Mouse (Mus musculus) left cerebral cortex, adult 2 months (tissue): ENCODE data around the gene Pdyn. TPM values are rescaled to one million over a fixed set of nuclear protein-coding genes. Genes with fewer than 3 reads are reported as not detected.

Source experiments
- DNase-seq, 2 experiments: peaks; one replicate each; pipeline ENCODE4 v3.0.0; 2021 to 2022; ENCODE audit warnings: low spot score in 2 of 2, mixed read lengths in 1 of 2; ENCODE audit errors: extremely low spot score in 1 of 2
- H3K27ac ChIP-seq: fragments of 200-600 bp; 2 replicates; pipeline ENCODE4 v1.8.1; 2022
- H3K4me3 ChIP-seq: fragments of 200-600 bp; 2 replicates; pipeline ENCODE4 v1.8.1; 2022
- CTCF ChIP-seq: fragments of 200-600 bp; IDR thresholded peaks from 2 replicates; pipeline ENCODE4 v1.8.1; 2022; ENCODE audit warnings: antibody characterized with exemption, mild to moderate bottlenecking, moderate library complexity
- intact Hi-C: fragments of 180-260 bp; cut with DNase I; formaldehyde crosslinking; loops from one replicate; pipeline ENCODE4 v1.15.1; 2025
- total RNA-seq, 2 experiments: library from RNA; stranded (reverse); gene quantifications; 2 replicates each; pipeline ENCODE4 v1.2.3; 2021

The Pdyn gene
- total RNA-seq, 2 experiments from 2014 or later, result 29.6 to 33.9 TPM

GRCm38 (mm10) chr2:129686908-129687307 is 12.7 kb downstream of the Pdyn start:
- no peak for TF ChIP-seq CTCF
- Histone ChIP-seq H3K27ac (no peak overlapping the region), H3K4me3 (no peak overlapping the region)
- intact Hi-C loops, result no loop called here
- no peak for DNase-seq

- intact Hi-C loops, result no loop called here
- no peak for TF ChIP-seq CTCF
- Histone ChIP-seq H3K4me3 (no peak overlapping the region), H3K27ac (no peak overlapping the region)
- no peak for DNase-seq
Measured at GRCm38 (mm10) chr2:129684014-129684413, 15.6 kb downstream of the Pdyn start.

GRCm38 (mm10) chr2:129680236-129680635 is 19.4 kb downstream of the Pdyn start:
- no peak for TF ChIP-seq CTCF
- intact Hi-C loops, result no loop called here
- no peak for DNase-seq
- Histone ChIP-seq H3K27ac (no peak overlapping the region), H3K4me3 (no peak overlapping the region)

- H3K4me3 ChIP-seq, result no peak overlapping the region
- H3K27ac ChIP-seq, result no peak overlapping the region
- no peak for TF ChIP-seq CTCF
- intact Hi-C loops, result loop anchor here (5.0 to 10.0 kb wide), 3 partner anchors 123 to 488 kb away; partner anchors contain the start of gene Stk35
- no peak for DNase-seq
Measured at GRCm38 (mm10) chr2:129679066-129679465, 20.6 kb downstream of the Pdyn start.

- H3K4me3 ChIP-seq, result no peak overlapping the region
- DNase-seq, result peak in 1 of 2 experiments; percentile 5
- intact Hi-C loops, result loop anchor here (5.0 to 10.0 kb wide), 3 partner anchors 125 to 490 kb away; partner anchors contain the start of gene Stk35
- TF ChIP-seq CTCF, result no peak
- H3K27ac ChIP-seq, result no peak overlapping the region
Measured at GRCm38 (mm10) chr2:129677664-129678063, 22.0 kb downstream of the Pdyn start.

- intact Hi-C loops, result loop anchor here (1.0 to 10.0 kb wide), 4 partner anchors 127 to 492 kb away; partner anchors contain the start of gene Stk35
- DNase-seq, result peak; percentile 80 to 88
- peak; percentile 94 for TF ChIP-seq CTCF
Measured at GRCm38 (mm10) chr2:129674935-129675634, 24.6 kb downstream of the Pdyn start.

GRCm38 (mm10) chr2:129671911-129672310 is 27.7 kb downstream of the Pdyn start:
- Histone ChIP-seq H3K27ac (no peak overlapping the region), H3K4me3 (no peak overlapping the region)
- DNase-seq, result no peak
- intact Hi-C loops, result loop anchor here (10.0 kb wide), 1 partner anchor 383 kb away; no protein-coding TSS in a partner anchor
- TF ChIP-seq CTCF, result no peak

More at GRCm38 (mm10) chr2:129674935-129675634, 24.6 kb downstream of the Pdyn start:
- no peak overlapping the region for H3K4me3 ChIP-seq
- no peak overlapping the region for H3K27ac ChIP-seq

GRCm38 (mm10) chr2:129662484-129662883 is 37.2 kb downstream of the Pdyn start:
- DNase-seq, result no peak
- H3K27ac ChIP-seq, result no peak overlapping the region
- intact Hi-C loops, result no loop called here
- no peak overlapping the region for H3K4me3 ChIP-seq
- TF ChIP-seq CTCF, result no peak

GRCm38 (mm10) chr2:129660020-129660419 is 39.6 kb downstream of the Pdyn start:
- intact Hi-C loops, result loop anchor here (2.0 kb wide), 1 partner anchor 157 kb away; no protein-coding TSS in a partner anchor
- no peak for DNase-seq
- H3K27ac ChIP-seq, result no peak overlapping the region
- TF ChIP-seq CTCF, result peak; percentile 32
- no peak overlapping the region for H3K4me3 ChIP-seq

- no peak overlapping the region for H3K27ac ChIP-seq
- DNase-seq, result no peak
- intact Hi-C loops, result no loop called here
- H3K4me3 ChIP-seq, result no peak overlapping the region
- no peak for TF ChIP-seq CTCF
Measured at GRCm38 (mm10) chr2:129658796-129659195, 40.8 kb downstream of the Pdyn start.

GRCm38 (mm10) chr2:129655033-129655432 is 44.6 kb downstream of the Pdyn start:
- intact Hi-C loops, result no loop called here
- Histone ChIP-seq H3K4me3 (no peak overlapping the region), H3K27ac (0 out of 2 replicates have a peak overlapping the region, but pooled peaks have one; percentile 34)
- TF ChIP-seq CTCF, result no peak
- no peak for DNase-seq

- Histone ChIP-seq H3K4me3 (no peak overlapping the region), H3K27ac (no peak overlapping the region)
- no peak for TF ChIP-seq CTCF
- peak in 1 of 2 experiments; percentile 41 for DNase-seq
- intact Hi-C loops, result no loop called here
Measured at GRCm38 (mm10) chr2:129654233-129654950, 45.3 kb downstream of the Pdyn start.
